Mouse (Mus musculus): ENCODE results near the gene Sf3b5.
A peak's percentile ranks its signal among the peaks of the same experiment; 100 is the strongest.

Sf3b5 gene

DNA sequence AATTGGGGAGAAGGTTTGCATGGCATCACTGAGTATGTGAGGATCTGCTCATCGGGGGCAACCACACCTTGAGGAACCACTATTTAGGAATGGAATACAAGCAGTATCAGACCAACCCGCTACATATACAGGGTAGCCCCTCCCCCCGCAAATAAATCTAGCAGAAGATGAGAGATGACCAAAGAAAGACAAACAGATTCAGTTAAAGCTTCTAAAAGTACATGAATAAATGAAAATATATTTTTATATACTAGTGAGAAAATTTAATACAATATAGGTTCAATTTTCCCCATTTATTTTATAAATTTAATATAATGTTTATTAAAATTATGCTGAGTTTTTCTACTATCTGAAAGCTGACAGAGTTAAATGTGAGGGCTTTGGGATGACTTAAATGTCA, at the start of gene Sf3b5:
TSS of gene Sf3b5 (plus strand) at position 301 of the 400 bp plus-strand sequence.
- no peak for DNase-seq

DNA sequence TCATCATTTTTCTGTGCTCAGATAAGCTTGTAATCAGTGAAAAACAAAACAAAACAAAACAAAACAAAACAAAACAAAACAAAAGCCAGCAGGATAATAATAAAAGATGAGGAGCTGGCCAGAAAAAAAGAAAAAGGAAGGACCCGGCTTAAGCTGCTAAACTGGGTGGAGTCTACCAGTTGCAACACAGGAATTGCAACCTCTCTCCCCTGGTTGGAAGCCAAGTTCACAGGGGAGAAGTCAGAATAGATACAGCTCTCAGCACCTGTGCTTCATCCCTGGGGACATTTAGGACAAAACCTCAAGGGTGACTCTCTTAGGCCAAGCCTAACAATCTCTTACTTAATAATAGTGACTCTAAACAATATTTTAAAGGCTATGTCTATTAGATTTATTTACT, 49.3 kb upstream of the Sf3b5 start:
- no peak for DNase-seq

DNA sequence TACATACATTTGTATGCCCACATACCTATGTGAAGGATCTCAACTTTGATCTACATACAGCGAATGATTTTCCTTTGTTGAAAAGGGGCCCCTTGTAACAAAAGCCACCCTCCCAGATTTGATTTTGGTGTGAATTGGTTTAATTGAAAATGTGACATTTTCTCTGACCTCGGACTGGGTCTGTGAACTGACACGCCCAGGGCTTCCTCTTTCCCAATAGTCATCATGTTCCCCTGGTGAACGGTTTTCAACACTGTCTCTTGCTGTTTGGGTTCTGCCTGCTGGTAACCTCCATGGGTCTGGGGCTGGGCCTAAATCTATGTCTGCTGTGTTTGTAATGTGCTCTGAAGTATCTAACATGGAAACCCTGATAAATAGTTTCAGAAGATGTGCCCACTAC, 47.9 kb upstream of the Sf3b5 start:
- no peak for DNase-seq

DNA sequence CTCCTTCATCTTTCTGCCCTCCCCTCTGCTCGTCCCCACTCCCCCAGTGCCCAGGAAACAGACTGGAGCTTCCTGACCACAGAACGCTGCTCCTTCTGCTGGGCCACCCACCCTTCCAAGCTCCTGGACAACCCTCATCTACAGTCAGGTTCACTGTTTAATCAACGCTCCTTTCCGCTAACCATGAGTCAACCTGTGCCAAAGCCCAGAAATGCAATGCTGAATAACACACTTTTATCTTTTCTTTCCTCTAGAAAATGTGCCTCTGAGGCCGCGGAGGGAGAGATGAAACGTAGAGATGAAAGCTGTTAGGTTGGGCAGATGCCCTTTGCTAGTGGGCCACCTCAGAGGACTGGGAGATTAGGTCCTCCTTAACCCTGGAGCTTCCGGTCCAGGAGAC, 43.6 kb upstream of the Sf3b5 start:
- peak; percentile 32 for DNase-seq

DNA sequence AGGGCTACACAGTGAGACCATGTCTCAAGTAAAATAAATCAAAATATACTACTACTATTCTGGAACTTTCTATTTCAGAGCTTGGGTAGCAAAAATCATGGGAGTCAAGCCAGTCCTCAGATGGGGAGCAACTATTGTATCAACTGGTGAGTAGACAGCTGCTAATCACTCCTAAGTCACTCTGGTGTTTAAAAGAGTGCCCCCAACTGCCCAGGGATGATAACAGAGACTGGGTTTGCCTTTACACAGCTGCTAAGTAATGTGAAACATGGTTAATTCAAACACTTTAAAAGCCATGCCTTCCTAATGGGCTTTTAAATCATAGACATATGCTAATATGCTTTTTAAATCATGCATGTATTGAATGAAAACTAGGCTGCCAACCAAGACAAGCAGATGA, 42.9 kb upstream of the Sf3b5 start:
- DNase-seq = peak; percentile 57

DNA sequence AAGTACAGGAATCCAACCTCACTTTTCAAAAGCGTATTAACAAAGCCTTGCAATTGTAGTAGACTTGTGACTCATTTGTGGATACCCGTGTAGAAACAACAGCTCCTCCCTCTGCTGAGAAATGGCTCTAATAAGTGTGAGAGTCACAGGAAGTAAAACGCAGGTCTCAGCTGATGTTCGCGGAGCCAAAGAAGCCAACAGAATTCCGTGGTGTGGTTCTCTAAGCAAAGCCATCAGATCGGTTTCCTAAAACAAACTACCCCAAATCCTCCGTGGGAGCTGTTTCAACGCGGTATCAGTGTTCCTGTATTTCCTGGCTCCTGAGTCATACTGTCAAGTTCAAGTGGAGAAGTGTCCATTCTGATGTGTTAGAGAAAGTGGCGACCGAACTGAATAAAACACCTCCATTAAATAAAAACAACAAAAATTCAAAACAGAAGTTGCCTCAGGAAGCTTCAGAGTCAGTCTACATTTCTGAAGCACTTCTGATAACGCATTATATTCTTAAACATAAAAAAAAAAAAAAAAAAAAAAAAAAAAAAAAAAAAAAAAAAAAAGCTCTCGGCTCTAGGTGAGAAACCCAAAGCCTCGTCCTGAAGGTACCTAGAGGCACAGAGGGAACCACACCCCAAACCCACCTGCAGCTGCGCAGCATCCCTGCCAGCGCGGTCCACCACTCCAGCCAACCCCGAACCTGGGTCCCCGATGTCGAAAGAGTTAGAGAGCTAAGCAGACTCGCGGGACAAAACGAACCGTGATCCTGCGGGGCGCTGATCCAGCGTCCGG, 41.6 kb upstream of the Sf3b5 start:
- DNase-seq = peak; percentile 16

- peak; percentile 89 for DNase-seq
These were observed 40.7 kb upstream of the Sf3b5 start, which contains the start of gene Stx11 for GRCm38 (mm10) chr10:12964151-12965075. Gene Stx11 (minus strand): TSS chr10:12964298.

- no peak for DNase-seq
These were observed 39.4 kb upstream of the Sf3b5 start for GRCm38 (mm10) chr10:12965669-12966180.

GRCm38 (mm10) chr10:12974572-12974971, 30.6 kb upstream of the Sf3b5 start:
- no peak for DNase-seq

DNA sequence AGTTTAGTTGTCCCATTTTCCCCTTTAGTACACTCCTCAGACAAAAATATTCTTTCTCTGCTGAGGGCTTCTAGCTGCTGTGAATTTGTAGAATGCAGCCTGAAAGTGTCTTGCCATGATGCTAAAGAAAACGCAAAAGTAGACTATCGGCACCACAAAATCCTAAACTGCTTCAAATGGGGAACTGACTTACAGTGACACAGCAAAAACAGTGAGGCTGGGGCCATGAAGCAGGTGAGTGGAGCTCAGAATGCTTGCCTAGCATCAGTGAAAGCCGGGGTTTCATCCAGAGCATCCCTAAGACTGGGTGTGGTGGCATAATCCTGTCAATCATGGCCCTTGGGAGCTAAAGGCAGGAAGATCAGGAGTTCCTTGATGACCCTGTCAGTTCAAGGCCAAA, 29.7 kb upstream of the Sf3b5 start:
- no peak for DNase-seq

DNA sequence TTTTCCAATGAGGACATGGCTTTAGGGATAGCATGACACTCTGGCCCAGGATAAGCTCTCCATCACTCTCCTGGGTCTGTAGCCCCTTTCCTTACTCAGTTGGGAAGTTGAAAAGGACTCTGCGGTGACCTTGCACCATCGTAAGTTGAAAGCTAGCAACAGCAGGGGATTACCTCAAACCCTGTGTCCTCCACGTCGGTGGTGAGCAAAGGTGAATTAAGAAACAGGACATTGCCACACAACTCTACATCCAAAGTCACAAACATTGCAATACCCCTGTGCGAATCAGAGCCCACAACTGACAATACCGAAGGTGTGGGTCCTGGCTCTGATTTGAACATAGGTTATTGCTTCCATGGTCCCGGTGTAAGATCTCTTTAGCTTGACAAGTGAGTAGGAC, 29.2 kb upstream of the Sf3b5 start:
- DNase-seq = no peak

- no peak for DNase-seq
These were observed 28.6 kb upstream of the Sf3b5 start for GRCm38 (mm10) chr10:12976552-12976951.

DNA sequence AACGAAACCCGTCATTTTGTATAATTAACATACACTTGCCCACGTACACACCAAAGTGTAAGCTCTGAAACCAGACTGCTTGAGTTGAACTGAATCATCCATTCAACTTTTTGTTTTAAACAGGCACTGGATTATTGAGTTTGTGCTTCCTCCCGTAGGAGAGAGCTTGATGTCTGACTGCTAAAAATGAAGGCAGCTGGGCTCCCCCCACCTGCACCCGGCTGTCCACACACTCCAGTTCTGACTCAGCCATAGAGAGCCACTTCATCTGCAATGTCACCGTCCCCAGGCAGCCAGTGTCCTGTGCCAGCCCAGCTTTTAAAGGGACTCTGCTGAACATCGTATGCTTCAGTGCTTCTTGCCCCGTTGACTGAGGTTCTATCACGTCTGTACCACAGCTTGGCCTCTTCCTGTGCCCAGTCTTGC, 27.3 kb upstream of the Sf3b5 start:
- no peak for DNase-seq

- DNase-seq = no peak
These were observed 24.1 kb upstream of the Sf3b5 start for GRCm38 (mm10) chr10:12981071-12981470.

- DNase-seq = no peak
These were observed 21.6 kb upstream of the Sf3b5 start for GRCm38 (mm10) chr10:12983516-12983915.

- DNase-seq = no peak
These were observed 20.1 kb upstream of the Sf3b5 start for GRCm38 (mm10) chr10:12985028-12985427.

GRCm38 (mm10) chr10:12986485-12986884, 18.7 kb upstream of the Sf3b5 start:
- no peak for DNase-seq

DNA sequence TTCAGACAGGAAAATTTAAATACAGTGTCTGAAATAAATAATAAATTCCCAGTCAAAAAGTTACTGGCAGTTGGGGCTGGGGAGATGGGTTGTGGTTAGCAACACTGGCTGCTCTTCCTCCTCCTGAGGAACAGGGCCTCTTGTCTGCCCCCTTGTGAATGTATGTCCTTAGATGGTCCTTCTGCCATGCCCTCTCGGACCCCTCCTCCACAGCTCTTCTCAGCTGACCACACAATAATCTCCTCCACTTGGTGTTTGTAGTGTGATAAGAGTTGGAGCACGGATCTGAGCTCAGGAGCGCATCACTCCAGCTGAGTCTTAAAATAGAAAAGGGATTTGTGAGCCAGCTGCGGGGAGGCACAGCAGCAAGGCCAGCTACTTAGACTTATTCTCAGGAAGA, 18.2 kb upstream of the Sf3b5 start:
- DNase-seq = peak; percentile 9

GRCm38 (mm10) chr10:12991953-12992352, 13.2 kb upstream of the Sf3b5 start:
- no peak for DNase-seq

- DNase-seq = no peak
These were observed 11.6 kb upstream of the Sf3b5 start for GRCm38 (mm10) chr10:12993411-12994039.

DNA sequence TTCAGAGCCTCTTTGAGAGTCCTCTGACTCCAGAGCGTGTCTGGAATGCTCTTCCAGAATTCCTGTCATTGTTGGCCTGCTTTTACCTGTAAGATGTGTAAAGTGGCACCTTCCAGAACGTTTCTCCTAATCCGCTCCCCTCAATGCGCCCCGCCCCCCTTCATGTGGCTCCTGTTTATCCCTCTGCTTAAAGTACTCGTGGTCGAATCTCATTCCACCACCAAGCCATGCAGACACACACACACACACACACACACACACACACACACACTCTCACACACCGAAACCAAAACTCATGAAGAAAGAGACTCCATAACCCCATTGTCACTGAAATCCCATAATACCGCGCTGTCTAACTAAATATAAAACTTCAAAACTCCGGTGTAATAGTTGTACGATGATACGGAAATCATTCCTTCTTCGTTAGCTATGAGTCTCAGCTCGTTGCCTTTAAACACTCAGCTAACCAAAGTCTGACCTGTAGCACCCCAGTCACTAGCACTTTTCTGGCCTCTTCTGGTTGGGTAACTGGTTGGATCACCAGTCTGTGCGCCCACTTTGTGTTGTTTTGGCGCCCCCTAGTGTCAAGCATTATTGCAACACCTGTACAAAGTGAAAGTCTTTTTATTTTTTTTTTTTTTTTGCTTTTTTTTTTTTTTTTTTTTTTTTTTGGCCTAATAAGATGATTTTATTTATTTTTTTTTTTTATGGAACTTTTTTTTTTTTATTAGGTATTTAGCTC, 8.2 kb upstream of the Sf3b5 start:
- DNase-seq = peak; percentile 87
